Mouse (Mus musculus): ENCODE data around the gene Olfr993. TPM values are rescaled to one million over a fixed set of nuclear protein-coding genes. Genes with fewer than 3 reads are reported as not detected.

Olfr993 gene
- not detected in 2 replicates for polyA plus RNA-seq (2015; fragmentation: Nextera tagmentation; extraction: Ambion mirVana)

GRCm38 (mm10) chr2:85414777-85415176 is at the start of gene Olfr993:
Gene Olfr993, minus strand, starts transcription at chr2:85414877.
- Histone ChIP-seq H3K4me1 (no peaks in the 10 kb centered on the region), H3K4me3 (no peak within 1 kb of the TSS), H3K9ac (no peak within 1 kb of the TSS), H3K27me3 (replicated peaks) (no peaks in the 10 kb centered on the region), H3K27ac (replicated peaks) (no peak within 1 kb of the TSS), H3K9me3 (no peaks in the 10 kb centered on the region), H3K36me3 (no peaks in the 10 kb centered on the region), H3K4me2 (no peak within 1 kb of the TSS)
- ATAC-seq (ENCODE audit: extremely low read depth, insufficient number of reproducible peaks, low FRiP score, low TSS enrichment) = no peak

DNA sequence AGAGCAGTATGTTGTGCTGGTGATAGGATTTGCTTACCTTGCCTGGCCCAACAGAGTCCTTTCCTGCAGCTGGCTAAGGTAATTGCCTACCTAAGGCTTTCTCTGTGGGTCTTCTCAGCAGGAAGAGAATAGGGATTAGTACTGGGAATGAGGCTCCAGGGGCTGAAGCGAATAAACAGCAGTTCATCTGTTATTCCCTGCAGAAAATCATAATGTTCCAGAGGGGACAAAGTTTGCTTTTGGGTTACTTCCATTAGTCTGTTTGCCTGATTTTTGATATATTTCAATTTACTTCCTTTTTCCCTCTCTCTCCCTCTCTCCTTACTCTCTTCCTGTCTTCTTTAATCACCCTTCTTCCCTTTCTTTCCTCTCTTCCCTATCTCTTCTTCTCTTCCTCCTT is 28.9 kb upstream of the Olfr993 start, which contains the start of gene Olfr995:
Olfr995 (minus strand) TSS at position 101 of the 400 bp plus-strand sequence.
- Histone ChIP-seq H3K36me3 (no peaks in the 10 kb centered on the region), H3K4me1 (no peaks in the 10 kb centered on the region), H3K9ac (no peak within 1 kb of the TSS), H3K4me3 (no peak within 1 kb of the TSS), H3K9me3 (no peaks in the 10 kb centered on the region), H3K4me2 (no peak within 1 kb of the TSS), H3K27ac (replicated peaks) (no peak within 1 kb of the TSS), H3K27me3 (replicated peaks) (no peaks in the 10 kb centered on the region)
- 18% methylated on average over 1 of the region's 1 CpGs for WGBS
- ATAC-seq (ENCODE audit: extremely low read depth, insufficient number of reproducible peaks, low FRiP score, low TSS enrichment) = no peak

DNA sequence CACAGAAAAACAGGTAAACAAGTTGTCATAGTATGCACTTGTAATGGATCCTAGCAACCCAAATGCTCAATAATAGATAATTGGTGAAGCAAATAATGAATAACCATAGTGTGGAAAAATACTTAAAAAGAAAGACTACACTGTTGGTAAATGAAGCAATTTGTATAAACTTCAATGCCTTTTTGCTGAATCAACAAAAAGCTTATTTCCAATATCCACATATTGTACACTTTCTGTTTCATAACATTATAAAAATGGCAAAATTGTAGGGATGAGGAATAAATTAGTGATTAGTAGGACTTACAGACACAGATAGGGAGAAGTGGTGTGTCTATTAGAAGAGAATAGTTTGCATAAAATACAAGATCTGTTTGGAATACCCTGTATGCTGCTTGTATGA is 27.9 kb upstream of the Olfr993 start:
- Histone ChIP-seq H3K4me1 (no peaks in the 10 kb centered on the region), H3K9me3 (no peaks in the 10 kb centered on the region), H3K36me3 (no peaks in the 10 kb centered on the region), H3K4me2 (no peak overlapping the region), H3K9ac (no peak overlapping the region), H3K27me3 (replicated peaks) (no peaks in the 10 kb centered on the region), H3K4me3 (no peak overlapping the region), H3K27ac (replicated peaks) (no peak overlapping the region)
- no peak for ATAC-seq (ENCODE audit: extremely low read depth, insufficient number of reproducible peaks, low FRiP score, low TSS enrichment)

- no peak for ATAC-seq (ENCODE audit: extremely low read depth, insufficient number of reproducible peaks, low FRiP score, low TSS enrichment)
- H3K27ac ChIP-seq (replicated peaks) = no peak within 1 kb of the TSS
- H3K27me3 ChIP-seq (replicated peaks) = no peaks in the 10 kb centered on the region
- no peaks in the 10 kb centered on the region for H3K36me3 ChIP-seq
- no peaks in the 10 kb centered on the region for H3K9me3 ChIP-seq
- H3K9ac ChIP-seq = no peak within 1 kb of the TSS
- H3K4me2 ChIP-seq = no peak within 1 kb of the TSS
- H3K4me1 ChIP-seq = no peaks in the 10 kb centered on the region
- no peak within 1 kb of the TSS for H3K4me3 ChIP-seq
- 77% methylated on average over 3 of the region's 3 CpGs for WGBS
Measured at GRCm38 (mm10) chr2:85436351-85436750, 21.7 kb upstream of the Olfr993 start, which contains the start of gene Olfr994. Gene Olfr994, minus strand, starts transcription at chr2:85436451.

GRCm38 (mm10) chr2:85425893-85426292 is 11.2 kb upstream of the Olfr993 start:
- H3K27me3 ChIP-seq (replicated peaks) = no peaks in the 10 kb centered on the region
- H3K9ac ChIP-seq = no peak overlapping the region

GRCm38 (mm10) chr2:85409369-85409768 is 5.3 kb downstream of the Olfr993 start, which contains the start of gene Olfr992:
Gene Olfr992, minus strand, starts transcription at chr2:85409469.
- WGBS = 46% methylated on average over 2 of the region's 2 CpGs
- Histone ChIP-seq H3K4me3 (no peak within 1 kb of the TSS), H3K27ac (replicated peaks) (no peak within 1 kb of the TSS), H3K27me3 (replicated peaks) (no peaks in the 10 kb centered on the region), H3K36me3 (no peaks in the 10 kb centered on the region), H3K9ac (no peak within 1 kb of the TSS), H3K9me3 (no peaks in the 10 kb centered on the region), H3K4me1 (no peaks in the 10 kb centered on the region), H3K4me2 (no peak within 1 kb of the TSS)
- no peak for ATAC-seq (ENCODE audit: extremely low read depth, insufficient number of reproducible peaks, low FRiP score, low TSS enrichment)

More at GRCm38 (mm10) chr2:85425893-85426292, 11.2 kb upstream of the Olfr993 start:
- Histone ChIP-seq H3K27ac (replicated peaks) (no peak overlapping the region), H3K4me2 (no peak overlapping the region), H3K4me1 (no peaks in the 10 kb centered on the region), H3K36me3 (no peaks in the 10 kb centered on the region), H3K4me3 (no peak overlapping the region), H3K9me3 (0 out of 2 replicates have a peak, but pooled peaks cover 2% of the 10 kb centered on the region)
- ATAC-seq (ENCODE audit: extremely low read depth, insufficient number of reproducible peaks, low FRiP score, low TSS enrichment) = no peak
- 63% methylated on average over 1 of the region's 1 CpGs for WGBS

Other genes with a start within 250 kb of the Olfr993 start
- gene Lrrc55, start 217.7 kb downstream of the Olfr993 start, polyA plus RNA-seq (2015; fragmentation: Nextera tagmentation; extraction: Ambion mirVana) = 0.32 and 0.35 TPM in 2 replicates
- not detected in 2 replicates for gene Olfr987, start 75.6 kb downstream of the Olfr993 start, polyA plus RNA-seq (2015; fragmentation: Nextera tagmentation; extraction: Ambion mirVana)
- not detected in 2 replicates for gene Olfr988, start 51.6 kb downstream of the Olfr993 start, polyA plus RNA-seq (2015; fragmentation: Nextera tagmentation; extraction: Ambion mirVana)
- gene Olfr992, start 5.4 kb downstream of the Olfr993 start, polyA plus RNA-seq (2015; fragmentation: Nextera tagmentation; extraction: Ambion mirVana) = not detected in 2 replicates
- gene Olfr994, start 21.6 kb upstream of the Olfr993 start, polyA plus RNA-seq (2015; fragmentation: Nextera tagmentation; extraction: Ambion mirVana) = not detected in 2 replicates
- gene Olfr995, start 28.8 kb upstream of the Olfr993 start, polyA plus RNA-seq (2015; fragmentation: Nextera tagmentation; extraction: Ambion mirVana) = not detected in 2 replicates
- not detected in 2 replicates for gene 4833423E24Rik, start 104.1 kb upstream of the Olfr993 start, polyA plus RNA-seq (2015; fragmentation: Nextera tagmentation; extraction: Ambion mirVana)
- not detected in 2 replicates for gene Olfr996, start 164.3 kb upstream of the Olfr993 start, polyA plus RNA-seq (2015; fragmentation: Nextera tagmentation; extraction: Ambion mirVana)
- gene Olfr998, start 174.1 kb upstream of the Olfr993 start, polyA plus RNA-seq (2015; fragmentation: Nextera tagmentation; extraction: Ambion mirVana) = not detected in 2 replicates
- not detected in 2 replicates for gene Olfr1000, start 197.0 kb upstream of the Olfr993 start, polyA plus RNA-seq (2015; fragmentation: Nextera tagmentation; extraction: Ambion mirVana)
- not detected in 2 replicates for gene Olfr1002, start 235.8 kb upstream of the Olfr993 start, polyA plus RNA-seq (2015; fragmentation: Nextera tagmentation; extraction: Ambion mirVana)
- not detected in 2 replicates for gene Olfr154, start 249.6 kb upstream of the Olfr993 start, polyA plus RNA-seq (2015; fragmentation: Nextera tagmentation; extraction: Ambion mirVana)